Mouse (Mus musculus) testis, adult 2 months (tissue): Measurements from ENCODE around the gene Col23a1. TPM values are rescaled to one million over a fixed set of nuclear protein-coding genes. Genes with fewer than 3 reads are reported as not detected.

Experiments
- H3K27ac ChIP-seq: fragments of 200-500 bp; 2 replicates; pipeline ENCODE4 v1.5.1; 2012; ENCODE audit warnings: low read depth, low read length; ENCODE audit not compliant: control insufficient read depth, insufficient read depth
- H3K27me3 ChIP-seq: fragments of 200-500 bp; 2 replicates; pipeline ENCODE4 v1.6.1; 2012; ENCODE audit warnings: mild to moderate bottlenecking, low read length, moderate library complexity; ENCODE audit not compliant: control insufficient read depth, insufficient read depth
- H3K36me3 ChIP-seq: fragments of 200-500 bp; 2 replicates; pipeline ENCODE4 v1.6.1; 2012; ENCODE audit warnings: mild to moderate bottlenecking, low read length; ENCODE audit not compliant: control insufficient read depth, insufficient read depth
- H3K4me1 ChIP-seq: fragments of 200-500 bp; 2 replicates; pipeline ENCODE4 v1.6.1; 2012; ENCODE audit warnings: low read length; ENCODE audit not compliant: control insufficient read depth, insufficient read depth
- H3K4me3 ChIP-seq: fragments of 200-500 bp; 2 replicates; pipeline ENCODE4 v1.5.1; 2012; ENCODE audit warnings: low read depth, mild to moderate bottlenecking, low read length, moderate library complexity, mixed read lengths; ENCODE audit not compliant: control insufficient read depth
- CTCF ChIP-seq: fragments of 200-500 bp; IDR thresholded peaks from 2 replicates; pipeline ENCODE4 v1.5.1; 2012; ENCODE audit warnings: low read depth, mild to moderate bottlenecking, inconsistent platforms, low read length, moderate library complexity; ENCODE audit not compliant: control insufficient read depth, insufficient read depth, insufficient replicate concordance
- POLR2A ChIP-seq: fragments of 200-500 bp; IDR thresholded peaks from 2 replicates; pipeline ENCODE4 v1.6.1; 2012; ENCODE audit warnings: low read depth, mild to moderate bottlenecking, inconsistent platforms, low read length, moderate library complexity; ENCODE audit not compliant: control insufficient read depth
- polyA plus RNA-seq: library from polyadenylated mRNA; depleted of rRNA; stranded (reverse); fragments of >200 nt; gene quantifications from 2 replicates; pipeline ENCODE4 v1.2.3, GENCODE M21; 2012

Col23a1 gene
- polyA plus RNA-seq, 1 experiment: 1.3 TPM

DNA sequence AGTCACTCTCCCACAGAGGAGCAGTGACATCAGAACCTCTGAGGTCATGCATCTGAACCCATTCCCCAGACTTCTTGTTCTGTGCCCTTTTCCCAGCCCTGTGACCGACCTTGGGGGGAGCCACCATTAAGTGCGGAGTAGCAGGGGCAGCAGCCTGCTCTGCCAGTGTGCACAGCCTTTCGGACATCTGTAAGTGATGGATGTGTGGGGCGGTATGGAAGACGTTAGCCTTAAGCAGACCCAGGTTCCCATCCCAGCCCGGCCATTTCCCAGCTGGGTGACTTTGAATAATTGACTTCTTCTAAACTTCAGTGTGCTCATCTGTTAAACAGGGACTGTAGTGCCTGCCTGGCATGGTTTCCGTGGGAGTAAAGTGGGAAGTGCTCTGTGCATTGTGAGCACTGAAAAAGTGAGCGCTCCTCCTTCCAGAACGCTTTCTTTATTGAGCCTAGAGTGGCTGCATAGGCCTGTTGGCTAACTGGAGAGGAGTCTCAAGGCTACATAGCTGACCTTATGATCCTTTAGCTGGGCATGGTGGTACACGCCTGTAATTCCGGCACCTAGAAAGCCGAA lies 14.3 kb downstream of the Col23a1 start:
- TF ChIP-seq POLR2A (no peak), CTCF (no peak)

DNA sequence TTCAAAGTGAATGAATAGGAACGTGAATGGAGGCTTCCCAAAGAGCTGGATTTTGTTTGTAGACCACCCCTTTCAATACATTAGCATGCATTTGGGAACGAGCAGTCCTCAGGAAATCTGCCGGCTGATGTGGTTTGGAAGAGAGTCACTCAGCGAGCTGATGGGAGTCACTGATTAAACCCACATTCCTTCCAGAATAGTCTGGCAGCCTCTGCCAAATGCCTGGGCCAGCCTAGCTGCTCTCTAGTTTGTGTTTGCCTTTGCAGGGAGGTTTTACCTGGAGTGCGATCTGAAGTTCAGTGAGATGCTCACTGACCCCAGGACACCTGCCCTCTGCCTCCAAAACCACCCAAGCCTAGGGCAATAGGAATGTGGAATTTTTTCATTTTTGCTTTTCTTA lies 18.6 kb downstream of the Col23a1 start:
- Histone ChIP-seq H3K27ac (no peak overlapping the region), H3K4me1 (no peaks in the 10 kb centered on the region), H3K27me3 (no peaks in the 10 kb centered on the region), H3K36me3 (no peaks in the 10 kb centered on the region), H3K4me3 (no peak overlapping the region)
- TF ChIP-seq CTCF (no peak), POLR2A (no peak)

More for the DNA sequence above, 14.3 kb downstream of the Col23a1 start:
- no peaks in the 10 kb centered on the region for H3K36me3 ChIP-seq
- no peak overlapping the region for H3K4me3 ChIP-seq
- H3K27me3 ChIP-seq: no peaks in the 10 kb centered on the region
- H3K4me1 ChIP-seq: no peaks in the 10 kb centered on the region
- H3K27ac ChIP-seq: no peak overlapping the region

DNA sequence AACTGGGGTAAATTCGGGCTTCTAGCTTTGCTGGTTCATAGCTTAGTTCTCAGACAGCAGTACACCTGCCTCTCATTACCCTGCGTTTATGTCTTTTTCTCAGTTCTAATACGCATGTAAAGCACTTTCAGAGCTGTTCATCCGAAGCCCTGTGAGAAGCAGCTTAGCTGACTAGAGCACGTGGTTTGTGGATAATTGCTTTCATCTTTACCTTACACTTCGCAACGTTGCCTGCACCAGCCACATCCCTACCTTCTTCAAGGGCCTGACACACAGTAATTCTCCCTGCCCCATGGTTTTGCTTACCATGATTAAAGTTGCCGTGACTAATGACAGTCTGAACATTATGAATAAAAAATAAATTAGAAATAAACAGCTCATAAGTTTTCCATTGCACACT lies 22.1 kb downstream of the Col23a1 start:
- no peak overlapping the region for H3K27ac ChIP-seq
- H3K4me1 ChIP-seq: no peaks in the 10 kb centered on the region
- no peaks in the 10 kb centered on the region for H3K36me3 ChIP-seq
- no peak overlapping the region for H3K4me3 ChIP-seq
- TF ChIP-seq POLR2A: no peak
- no peaks in the 10 kb centered on the region for H3K27me3 ChIP-seq

DNA sequence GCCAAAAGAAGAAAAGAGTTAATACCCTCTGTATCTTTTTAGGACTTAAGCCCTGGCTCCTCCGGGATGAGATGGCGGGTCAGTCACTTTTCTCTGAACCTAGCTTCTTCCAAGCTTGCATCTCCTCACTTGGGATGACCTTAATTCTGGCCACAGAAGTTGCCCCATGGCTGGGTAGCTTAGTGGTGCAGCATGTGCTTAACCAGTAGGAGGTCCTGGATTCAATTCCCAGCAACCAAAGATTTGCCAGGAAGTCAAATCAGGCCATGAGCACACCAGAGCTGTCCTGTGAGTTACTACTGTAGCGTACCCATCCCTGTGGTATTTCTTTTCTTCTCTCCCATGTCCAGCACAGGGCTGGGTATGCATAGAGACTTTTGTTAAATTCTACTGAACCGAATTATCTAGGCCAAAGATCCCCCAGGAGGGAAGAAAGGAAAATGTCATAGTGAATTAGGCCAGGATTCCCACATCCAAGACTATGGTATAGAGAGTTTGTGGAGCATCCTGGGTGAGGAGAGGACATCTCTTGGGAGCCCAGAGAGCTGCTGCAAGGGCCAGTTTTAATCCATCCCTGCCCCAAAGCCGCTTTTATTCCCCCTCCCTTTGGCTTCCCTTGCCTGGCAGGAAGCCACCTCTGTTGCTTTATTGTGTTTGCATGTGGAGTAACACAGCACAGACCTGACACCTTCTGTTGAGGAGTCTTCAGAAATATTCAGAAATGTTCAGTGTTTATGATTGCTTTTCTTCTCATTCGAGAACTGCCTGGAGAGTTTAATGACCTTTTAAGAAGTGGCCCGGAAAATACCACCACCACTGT lies 26.5 kb downstream of the Col23a1 start:
- Histone ChIP-seq H3K27ac (no peak overlapping the region), H3K27me3 (no peaks in the 10 kb centered on the region), H3K4me1 (no peaks in the 10 kb centered on the region), H3K36me3 (no peaks in the 10 kb centered on the region), H3K4me3 (no peak overlapping the region)
- no peak for TF ChIP-seq POLR2A
- TF ChIP-seq CTCF: no peak

DNA sequence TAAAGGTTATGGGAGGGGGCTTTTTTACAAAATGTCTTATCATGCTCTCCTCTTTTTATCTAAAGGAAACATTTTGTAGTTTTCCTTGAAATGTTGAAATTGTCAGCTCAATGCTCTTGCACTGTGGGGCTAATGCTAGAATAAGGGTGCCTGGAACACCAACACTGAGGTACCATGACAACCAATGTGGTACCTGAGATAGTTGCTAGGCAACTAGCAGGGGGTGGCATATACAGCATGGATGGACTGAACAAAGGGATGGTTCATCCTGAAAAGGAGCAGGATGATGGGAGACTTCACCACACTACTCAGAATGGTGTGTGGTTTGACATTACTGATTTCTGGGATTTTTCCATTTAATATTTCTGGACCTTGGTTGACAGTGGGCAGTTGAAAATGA lies 30.9 kb downstream of the Col23a1 start:
- Histone ChIP-seq H3K27me3 (no peaks in the 10 kb centered on the region), H3K36me3 (no peaks in the 10 kb centered on the region)

DNA sequence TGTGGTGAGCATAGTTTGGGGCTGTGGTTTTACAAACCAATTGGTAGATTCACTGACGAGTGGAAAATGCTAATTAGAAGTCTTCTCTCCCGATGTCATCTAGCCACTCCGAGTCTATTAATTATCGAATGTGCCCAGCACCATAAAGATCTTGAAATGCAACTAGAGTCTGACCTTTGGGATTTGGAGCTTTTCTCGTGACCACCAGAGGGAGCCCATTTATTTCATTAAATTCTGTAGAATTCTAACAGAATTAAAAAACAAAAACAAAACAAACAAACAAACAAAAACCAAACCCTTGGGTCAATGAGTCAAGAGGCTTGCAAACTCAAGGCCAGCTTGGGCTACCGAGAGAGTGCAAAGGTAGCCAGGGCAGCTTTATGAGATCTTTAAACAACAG lies 37.2 kb downstream of the Col23a1 start:
- Histone ChIP-seq H3K4me3 (no peak overlapping the region), H3K4me1 (no peaks in the 10 kb centered on the region), H3K27me3 (no peaks in the 10 kb centered on the region), H3K36me3 (no peaks in the 10 kb centered on the region), H3K27ac (no peak overlapping the region)
- TF ChIP-seq POLR2A: no peak
- TF ChIP-seq CTCF: no peak

More for the DNA sequence above, 30.9 kb downstream of the Col23a1 start:
- no peak overlapping the region for H3K4me3 ChIP-seq
- no peak overlapping the region for H3K27ac ChIP-seq
- H3K4me1 ChIP-seq: no peaks in the 10 kb centered on the region
- no peak for TF ChIP-seq CTCF
- no peak for TF ChIP-seq POLR2A

DNA sequence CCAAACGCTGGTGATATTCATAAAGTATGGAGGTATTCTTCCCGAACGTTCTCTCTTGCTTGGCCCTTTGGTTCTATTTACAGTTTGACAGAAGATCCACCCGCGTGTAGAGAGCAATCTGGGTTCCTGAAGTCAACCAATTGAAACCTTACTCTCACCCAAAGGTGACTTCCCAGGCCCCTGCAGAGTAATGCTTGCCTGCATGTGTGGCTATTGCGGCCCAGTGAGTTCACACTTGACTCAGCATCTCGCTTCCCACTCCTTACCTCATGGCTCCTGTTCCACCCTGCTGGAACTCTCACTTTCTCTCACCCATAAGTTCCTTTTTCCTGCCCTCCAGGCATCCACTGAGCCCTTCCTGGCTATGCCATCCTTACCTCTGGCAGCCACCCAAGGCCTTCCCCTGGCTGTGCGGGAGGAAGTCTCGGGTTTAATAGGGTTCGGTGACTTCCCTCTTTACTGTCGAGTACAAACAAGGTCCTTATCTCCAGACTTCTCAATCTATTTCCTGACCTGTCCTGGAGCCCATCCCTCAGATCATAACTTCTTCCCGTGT lies 38.7 kb downstream of the Col23a1 start:
- H3K27me3 ChIP-seq: no peaks in the 10 kb centered on the region
- no peaks in the 10 kb centered on the region for H3K4me1 ChIP-seq
- TF ChIP-seq CTCF (no peak), POLR2A (no peak)
- H3K4me3 ChIP-seq: no peak overlapping the region
- H3K27ac ChIP-seq: no peak overlapping the region
- H3K36me3 ChIP-seq: no peaks in the 10 kb centered on the region

DNA sequence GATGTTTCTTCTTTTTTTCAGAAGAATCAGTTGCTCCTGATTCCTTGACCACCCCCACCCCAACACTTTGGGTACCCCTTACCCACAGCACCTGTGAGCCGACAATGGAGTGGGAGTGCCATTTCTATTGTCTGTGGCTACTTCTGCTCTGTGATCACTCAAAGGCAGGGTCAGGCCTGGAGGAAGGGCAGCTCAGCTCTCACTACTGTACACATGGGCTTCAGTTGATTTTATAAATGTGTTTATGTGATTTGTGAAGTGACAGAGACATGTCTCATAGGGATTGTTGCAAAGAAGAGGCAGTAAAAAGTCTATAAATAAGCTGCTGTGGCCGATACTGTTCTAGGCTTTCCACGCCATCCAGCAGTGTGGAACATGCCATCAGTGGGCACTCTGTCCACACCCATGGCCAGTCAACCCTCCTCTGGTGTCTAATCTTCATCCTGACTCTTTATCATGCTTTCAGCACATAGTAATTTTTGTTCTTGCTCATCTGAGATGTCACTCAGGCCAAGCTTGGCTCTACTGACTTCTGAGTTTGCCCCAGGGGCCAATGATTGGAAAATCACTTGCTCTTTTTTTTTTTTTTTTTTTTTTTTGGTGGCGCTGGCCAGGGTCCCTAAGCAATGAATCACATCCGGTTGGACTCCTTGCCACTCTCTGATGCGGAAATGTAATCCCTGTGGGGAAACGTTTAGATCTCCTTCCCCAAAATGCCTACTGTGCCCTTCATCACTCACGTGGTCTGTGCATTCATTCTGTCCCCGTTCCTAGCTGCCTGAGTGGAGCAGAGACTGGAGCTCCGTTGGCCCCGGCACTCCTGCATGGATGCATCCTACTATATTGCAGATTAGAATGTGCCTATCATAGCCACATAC lies 40.4 kb downstream of the Col23a1 start:
- Histone ChIP-seq H3K27ac (no peak overlapping the region), H3K4me3 (no peak overlapping the region), H3K4me1 (no peaks in the 10 kb centered on the region), H3K27me3 (no peaks in the 10 kb centered on the region), H3K36me3 (no peaks in the 10 kb centered on the region)
- TF ChIP-seq POLR2A: no peak
- no peak for TF ChIP-seq CTCF
